Mouse (Mus musculus) kidney, postnatal 4 days (tissue): ENCODE results near the gene Sfxn4.

Experiments
- DNase-seq, 2 experiments: peaks; one replicate each; pipeline ENCODE4 v3.0.0; 2021; ENCODE audit warnings: mixed read lengths in 2 of 2

The Sfxn4 gene

DNA sequence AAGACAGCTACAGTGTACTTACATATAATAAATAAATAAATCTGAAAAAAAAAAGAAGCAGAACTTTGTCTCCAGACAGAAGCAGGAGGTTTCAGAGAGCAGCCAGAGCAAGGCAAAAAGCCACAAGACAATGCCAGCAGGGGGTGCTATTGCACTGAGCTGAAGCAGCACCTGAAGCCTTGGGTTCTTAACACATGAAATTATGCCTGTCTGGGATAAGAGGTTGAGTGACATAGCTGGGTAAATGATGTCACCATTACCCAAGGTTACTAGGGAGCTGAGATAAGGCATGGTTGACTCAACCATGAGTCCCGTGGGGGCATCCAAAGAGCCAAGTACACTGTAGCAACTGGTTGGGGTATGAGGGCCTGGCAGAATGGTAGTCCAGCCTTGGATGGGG lies 23.5 kb downstream of the Sfxn4 start:
- DNase-seq: peak; percentile 84 to 85

DNA sequence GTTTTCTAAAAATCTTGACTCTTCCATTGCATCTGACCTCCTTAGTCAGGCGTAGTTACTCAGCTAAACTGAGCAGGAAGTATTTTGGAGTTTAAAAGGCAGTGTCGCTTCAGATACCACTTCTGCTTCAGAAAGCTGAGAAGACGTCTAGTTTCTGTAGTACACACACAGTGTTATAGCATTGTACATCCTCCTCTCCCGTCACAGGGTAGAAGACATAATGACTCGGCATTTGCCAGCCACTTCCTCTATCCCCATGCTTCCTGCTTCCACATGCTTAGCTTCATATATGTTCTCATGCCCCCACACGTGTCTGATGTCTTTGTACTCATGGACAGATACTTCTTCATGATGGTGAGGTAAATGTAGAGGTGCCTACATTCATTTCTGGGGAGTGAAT lies 42.6 kb downstream of the Sfxn4 start:
- no peak for DNase-seq

DNA sequence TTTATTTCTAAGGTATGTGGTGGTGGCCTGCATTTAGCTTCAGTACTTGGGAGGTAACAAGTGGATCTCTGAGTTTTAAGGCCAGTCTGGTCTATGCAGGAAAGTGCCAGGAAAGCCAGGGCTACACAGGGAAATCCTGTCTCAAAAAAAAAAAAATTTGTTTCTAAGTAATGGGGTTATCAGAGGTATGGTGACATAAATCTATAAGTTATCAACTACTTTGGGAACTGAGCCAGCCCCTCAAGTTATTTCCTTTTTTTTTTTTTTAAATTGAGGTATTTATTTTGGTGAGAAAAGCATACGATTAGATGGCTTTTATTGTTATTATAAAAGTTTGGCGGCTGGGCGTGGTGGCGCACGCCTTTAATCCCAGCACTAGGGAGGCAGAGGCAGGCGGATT lies 48.1 kb downstream of the Sfxn4 start:
- no peak for DNase-seq

DNA sequence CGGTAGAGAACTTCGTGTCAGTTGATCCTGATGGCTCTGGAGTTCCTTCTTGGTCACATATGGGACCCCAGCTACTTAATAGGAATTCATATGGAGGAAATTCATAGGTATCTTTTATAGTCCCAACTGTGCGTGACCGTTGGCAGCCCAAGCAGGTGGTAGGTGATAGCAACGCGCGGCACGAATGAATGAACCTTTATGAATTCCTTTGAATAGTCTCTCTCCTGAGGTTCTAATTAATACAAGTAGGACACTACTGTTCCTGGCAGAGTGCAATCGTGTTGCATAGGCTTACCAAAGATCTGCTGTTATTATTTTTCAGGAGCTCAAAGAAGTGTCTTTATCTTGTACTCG lies 49.3 kb downstream of the Sfxn4 start:
- no peak for DNase-seq

DNA sequence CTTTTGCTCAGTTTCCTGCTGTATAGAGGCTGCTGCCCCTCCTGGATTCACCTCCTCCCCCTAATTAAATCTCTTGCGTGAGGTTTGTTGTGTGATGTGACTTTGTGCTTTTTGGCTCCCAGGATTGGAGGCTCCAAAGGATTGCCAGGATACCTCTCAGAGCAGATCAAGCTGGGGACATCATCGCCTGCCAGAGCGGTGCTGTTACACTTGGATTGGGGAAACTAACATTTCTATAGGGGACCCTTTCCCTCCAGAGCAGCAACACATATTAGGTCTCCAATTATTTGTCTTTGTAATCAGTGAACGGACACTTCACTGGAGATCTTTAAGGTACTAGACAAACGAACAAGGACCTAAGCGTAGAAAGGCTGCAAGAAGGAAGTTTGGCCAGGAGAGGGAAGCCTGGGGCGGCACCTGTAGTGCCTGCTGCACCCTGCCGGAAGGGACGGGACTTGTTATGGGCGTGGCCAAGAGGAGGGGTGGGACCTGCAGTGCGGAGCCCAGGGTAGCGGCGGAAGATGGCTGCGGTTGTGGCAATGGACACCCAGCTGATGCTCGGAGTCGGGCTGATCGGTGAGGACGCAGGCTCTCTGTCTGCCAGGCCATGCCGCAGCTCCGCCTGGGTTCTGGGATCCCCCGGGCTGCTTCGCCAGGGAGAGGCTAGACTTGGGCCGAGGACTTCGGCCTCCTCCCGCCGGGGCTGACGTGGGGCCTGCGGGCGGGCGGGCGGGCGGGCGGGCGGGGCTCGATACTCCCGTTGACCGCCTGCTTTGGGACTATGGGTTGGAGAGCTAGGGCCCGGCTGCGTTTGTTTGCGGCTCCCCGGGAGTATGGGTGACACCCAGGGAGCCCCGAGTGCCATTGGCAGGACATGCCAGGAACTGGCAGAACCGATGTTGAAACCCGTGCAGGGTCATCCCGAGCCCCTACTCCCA lies 49.9 kb downstream of the Sfxn4 start, which contains the start of gene Fam45a:
Gene Fam45a (plus strand): TSS at position 488 of the 938 bp plus-strand sequence.
- peak; percentile 92 to 96 for DNase-seq

DNA sequence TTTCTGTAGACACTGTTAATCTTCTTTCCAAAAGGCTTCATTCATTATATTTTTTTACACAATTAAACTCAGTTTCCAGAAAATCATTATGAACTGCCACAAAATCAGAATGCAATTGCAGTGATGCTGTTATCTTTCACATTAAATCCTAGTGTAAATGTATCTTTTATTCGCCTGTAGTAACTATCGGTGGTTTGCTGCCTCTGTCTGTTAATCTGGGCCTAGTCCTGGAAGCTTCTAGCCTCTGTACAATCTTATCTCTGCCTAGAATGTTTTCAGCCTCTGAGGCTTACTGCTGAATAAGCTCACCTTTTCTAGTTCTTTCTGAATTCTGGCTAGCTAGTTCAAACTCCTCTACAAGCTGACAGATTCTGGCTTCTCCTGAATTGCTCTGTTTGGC lies 51.4 kb downstream of the Sfxn4 start:
- no peak for DNase-seq

DNA sequence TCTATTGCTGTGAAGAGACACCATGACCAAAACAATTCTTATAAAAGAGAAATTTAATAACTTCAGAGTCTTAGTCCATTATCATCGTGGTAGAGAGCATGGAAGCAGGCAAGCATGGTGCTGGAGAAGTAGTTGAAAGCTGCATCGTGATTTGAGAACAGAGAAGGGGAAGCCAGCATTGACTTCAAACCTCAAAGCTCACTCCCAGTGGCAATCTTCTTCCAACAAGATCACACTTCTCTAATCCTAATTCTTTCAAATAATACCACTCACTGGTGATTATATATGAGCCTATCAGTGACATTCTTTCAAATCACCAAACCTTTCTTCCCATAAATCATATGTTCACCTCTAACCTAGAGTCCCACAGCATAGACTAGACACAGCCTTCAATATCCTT lies 56.4 kb downstream of the Sfxn4 start:
- DNase-seq: no peak

DNA sequence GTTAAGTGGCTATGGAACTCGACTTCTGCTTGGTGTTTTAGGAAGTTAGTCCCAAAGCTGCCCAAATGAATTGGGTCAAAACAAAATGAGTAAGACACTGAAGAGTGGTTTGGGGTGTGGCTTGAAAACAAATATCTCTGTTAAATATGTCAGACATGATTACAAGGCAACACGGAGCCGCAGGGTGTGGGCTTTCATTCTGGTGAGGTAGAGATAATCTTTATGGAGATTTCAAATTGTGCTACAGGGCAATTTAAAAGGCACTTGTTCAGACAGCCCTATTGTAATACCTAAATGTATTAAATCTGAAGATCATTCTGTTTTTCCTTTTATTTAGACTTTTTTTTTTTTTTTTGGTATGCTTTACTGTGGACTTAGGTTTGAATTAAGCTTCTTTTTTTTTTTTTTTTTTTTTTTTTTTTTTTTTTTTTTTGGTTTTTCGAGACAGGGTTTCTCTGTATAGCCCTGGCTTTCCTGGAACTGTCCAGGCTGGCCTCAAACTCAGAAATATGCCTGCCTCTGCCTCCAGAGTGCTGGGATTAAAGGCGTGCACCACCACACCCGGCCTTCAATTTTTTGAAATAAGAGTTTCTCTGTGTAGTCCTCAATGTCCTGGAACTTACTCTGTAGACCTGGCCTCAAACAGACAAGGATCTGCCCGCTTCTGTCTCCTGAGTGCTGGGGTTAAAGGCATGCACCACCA lies 61.3 kb downstream of the Sfxn4 start:
- no peak for DNase-seq

DNA sequence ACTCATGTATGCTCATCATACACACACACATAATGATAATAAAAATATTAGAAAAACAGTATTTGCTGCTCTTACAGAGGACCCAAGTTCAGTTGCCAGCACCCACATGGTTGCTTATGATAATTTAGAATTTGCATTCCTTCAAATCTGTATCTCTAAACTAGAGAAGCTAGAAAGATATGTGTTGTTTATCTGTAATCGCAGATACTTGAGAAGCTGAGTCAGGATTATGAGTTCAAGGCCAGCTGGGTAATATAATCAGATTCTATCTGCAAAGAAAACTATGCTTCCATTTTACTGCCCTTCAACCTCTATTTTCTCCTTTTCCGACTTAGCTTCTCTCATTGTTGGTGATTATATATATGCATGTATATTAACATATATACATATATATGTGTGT lies 63.9 kb downstream of the Sfxn4 start:
- DNase-seq: no peak

DNA sequence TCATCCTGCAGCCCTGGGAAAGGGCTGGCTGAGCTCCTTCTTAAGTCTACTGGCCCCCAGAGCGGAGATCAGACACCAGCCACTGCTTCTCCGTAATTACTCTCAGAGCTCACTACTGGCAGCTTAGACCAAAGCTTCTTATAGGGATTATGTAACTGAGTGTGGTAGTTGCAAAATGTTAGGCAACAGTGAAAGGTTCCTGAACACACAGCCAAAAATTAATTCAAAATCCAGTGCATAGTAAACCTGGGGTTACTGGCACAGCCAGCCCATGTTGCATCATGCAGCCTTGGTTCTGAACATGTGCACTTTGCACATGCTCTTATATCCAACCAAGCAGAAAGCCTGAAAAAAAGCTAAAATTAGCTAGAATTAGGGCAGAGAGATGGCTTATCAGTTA lies 66.0 kb downstream of the Sfxn4 start:
- no peak for DNase-seq

DNA sequence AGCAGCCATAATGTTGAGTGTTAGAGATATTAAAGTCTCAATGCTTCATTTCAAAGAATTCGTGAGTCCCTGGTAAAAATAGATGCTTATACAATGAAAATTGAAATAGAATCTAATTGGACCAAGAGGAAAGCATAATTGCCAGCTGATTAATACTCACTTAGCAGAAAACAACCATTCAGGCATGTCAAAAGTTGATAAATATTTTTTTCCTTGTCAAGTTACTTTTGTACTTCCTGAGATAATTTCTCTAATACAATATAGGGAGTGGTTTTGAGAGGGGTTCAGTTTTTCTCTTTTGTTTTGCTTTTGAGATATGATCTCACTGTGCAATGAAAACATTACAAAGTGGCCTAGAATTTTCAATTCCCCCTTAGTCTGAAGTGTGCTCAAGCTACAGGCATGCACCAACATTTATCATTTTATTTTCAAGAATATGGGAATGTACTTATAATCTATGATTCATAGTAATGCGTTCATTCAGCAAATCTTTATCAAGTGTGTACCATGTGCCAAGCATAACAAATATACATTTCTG lies 68.0 kb downstream of the Sfxn4 start:
- DNase-seq: no peak

DNA sequence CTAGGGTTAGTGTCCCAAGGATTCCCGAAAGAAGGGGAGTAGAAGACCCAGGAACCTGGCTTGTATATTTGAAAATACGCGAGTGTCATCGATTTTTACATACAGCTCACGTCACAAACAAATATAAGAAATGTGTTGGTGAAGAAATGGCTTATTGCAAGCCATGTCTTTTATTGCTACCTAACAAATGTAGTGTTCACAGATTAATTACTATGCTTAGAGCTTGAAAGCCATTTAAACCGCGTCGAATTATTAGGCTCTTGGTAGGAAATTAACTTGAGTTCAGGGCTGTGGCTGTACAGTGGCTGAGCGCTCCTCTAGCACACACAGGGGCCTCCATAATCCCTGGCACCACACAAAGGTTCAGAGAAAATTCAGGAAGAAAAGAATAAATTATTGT lies 70.1 kb downstream of the Sfxn4 start:
- no peak for DNase-seq

DNA sequence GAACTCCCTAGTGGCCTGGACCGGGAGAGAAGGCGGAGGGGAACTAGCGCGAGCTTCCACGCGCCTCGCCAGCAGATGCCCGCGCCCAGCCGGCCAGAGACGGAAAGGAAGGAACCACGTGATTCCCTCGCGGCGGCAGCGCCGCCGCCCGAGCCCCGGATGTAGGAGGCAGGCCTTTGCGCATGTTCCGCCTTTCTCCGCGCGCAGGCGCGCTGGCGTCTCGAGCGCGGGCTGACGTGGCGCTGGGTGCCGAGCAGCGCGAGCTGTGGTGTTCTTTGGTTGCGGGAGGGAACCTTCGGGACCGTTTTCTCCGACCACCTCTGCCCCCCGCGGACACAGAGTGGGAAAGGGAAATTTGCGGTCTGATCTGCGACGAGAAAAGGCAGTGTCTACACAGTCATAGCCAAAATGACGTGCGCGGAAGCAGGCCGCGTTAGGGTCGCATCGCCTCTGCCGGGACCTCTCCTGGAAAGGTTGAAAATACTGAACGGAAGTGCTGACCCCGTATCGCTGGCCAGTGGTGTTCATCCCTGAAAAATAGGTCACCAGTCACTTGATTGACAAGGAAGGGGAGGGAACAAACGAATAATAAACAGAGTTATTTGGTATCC lies 70.6 kb downstream of the Sfxn4 start, which contains the start of gene Eif3a:
Gene Eif3a (minus strand): TSS at position 108 of the 611 bp plus-strand sequence.
- DNase-seq: peak; percentile 95 to 97

DNA sequence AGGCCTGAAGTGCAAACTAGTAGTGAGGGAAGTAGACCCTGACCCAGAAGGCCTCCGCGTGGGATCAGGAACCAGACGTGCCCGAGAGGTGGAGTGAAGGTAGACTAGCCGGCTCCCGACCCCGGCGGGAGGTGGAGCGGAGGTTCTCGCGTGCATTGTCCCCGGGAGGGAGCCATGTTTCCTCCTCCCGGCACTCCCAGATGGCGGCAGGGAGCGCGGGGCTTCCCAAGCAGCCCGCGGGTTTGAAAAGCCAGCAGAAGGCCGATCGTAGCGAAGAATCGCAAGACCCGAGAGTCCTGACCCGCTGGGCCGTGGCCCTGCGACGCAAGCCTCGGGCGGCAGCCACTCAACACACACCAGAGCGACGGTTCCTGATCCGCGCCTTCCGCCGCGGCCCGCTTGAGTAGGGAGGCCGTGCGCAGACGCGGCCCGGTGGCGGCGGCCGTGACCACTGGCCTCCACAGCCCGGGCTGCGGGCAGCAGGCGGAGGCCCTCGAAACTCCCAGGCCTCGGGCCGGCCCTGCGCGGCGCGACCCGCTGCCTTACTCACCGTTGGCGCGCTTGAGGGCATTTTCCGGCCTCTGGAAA lies 71.3 kb downstream of the Sfxn4 start:
- peak; percentile 66 to 83 for DNase-seq

DNA sequence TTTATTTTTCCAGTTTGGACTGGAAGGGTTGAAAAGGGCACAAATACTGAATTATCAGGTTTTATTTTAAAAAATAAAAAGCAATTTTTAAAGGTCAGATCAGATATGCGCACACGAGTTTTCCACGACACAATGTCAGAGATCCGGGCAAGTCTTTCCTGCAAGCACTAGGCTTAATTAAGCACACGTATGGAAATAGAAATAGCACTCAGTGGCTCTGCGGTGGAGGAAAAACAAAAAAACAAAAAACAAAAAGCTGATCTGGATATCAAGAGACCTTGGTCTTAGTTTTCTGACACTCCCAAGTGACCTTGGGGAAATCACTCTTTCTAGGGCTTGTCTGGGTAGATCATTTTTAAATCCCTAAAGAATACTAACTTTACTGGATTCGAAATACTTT lies 71.8 kb downstream of the Sfxn4 start:
- no peak for DNase-seq

DNA sequence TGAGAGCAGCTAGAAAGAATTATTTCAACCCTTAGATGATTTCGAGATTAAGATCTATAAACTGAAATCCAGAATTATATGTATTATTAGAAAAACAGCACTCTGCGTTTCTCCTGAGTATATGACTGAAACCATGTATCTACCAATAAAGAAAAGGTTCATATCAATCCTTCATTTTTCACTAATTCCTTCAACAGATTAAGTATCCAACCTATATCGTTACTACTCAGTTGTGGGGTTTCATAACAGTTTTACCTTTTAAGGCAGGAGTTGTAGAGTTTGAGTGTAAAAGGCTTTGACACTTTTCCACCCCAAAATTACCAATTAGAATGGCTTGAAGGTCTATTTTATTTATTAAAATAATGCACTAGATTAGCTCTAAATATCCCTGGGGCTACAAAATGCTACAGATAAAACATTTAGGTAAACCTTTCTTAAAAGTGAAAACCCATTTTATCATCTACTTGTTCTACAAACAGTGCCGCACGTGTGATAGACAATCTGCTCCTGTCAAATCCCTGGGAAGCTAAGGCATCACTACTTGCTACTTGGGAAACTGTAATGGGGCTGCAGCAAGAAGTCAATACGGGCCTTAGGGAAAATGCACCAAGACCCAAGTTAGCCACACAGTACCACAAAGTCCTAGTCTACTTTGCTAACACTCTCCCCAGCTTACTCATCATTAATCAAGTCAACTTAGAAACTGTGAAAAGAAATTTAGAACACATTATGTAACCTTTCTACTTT lies 72.9 kb downstream of the Sfxn4 start:
- no peak for DNase-seq

DNA sequence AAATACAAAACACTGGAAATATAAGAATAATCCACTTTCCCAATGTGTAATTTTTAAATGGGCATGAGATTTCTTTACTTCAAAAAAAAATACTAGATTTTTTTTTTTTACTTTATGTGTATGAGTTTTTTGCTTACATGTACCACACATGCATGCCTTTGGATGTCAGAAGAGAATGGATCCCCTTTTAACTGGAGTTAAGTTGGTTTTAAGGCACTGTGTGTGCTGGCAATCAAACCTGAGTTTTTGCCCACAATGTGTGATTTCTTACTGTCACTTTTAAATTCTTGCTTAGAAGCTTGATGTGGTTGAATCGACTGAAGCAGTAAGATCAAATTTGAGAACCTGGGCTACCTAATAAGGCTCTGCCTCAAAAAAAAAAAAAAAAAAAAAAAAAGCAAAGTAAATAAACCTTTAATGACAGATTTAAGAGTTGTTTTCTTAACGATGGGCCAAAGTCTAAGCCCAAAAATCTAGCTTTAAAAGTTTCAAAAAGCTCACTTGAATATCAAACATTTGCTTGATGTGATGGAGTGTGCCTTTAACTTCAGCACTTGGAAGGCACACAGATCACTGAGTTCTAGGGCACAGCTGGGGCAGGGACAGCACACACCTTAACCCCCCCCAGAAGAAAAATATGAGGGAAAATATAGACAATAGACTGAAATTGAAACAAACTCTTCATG lies 73.7 kb downstream of the Sfxn4 start:
- no peak for DNase-seq
